Mouse (Mus musculus) adrenal gland, adult 18-20 months (tissue): ENCODE results near the gene Tspan7. TPM values are rescaled to one million over a fixed set of nuclear protein-coding genes. Genes with fewer than 3 reads are reported as not detected.

Experiments used
- DNase-seq, 2 experiments: peaks; one replicate each; pipeline ENCODE4 v3.0.0; 2021 to 2022; ENCODE audit warnings: low spot score in 2 of 2
- total RNA-seq, 2 experiments: library from RNA; stranded (reverse); gene quantifications; 1 replicate in 1 of 2; 2 replicates in 1 of 2; pipeline ENCODE4 v1.2.3; 2021

The Tspan7 gene
- total RNA-seq, 2 experiments from 2014 or later = 83.2 to 86.3 TPM

GRCm38 (mm10) chrX:10539482-10540166 lies 54.7 kb downstream of the Tspan7 start:
- no peak for DNase-seq

DNA sequence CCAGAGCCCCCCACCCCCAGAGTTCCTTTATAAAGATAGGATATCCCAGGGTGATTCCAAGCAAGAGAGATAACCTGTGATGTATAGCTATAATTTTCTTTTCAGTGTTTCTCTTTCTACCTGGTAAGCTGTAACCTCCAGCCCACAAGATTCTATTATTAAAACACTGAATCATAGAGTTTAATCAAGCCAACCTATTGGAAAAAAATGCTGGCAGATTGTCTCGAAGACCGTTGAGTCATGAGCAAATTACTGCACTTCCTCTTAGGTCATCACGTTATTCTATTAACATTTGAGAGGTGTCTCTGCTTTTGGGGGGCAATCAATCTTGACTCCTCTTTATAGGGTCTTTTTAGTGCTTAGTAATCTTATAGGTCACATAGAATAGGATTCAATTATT lies 61.9 kb downstream of the Tspan7 start:
- no peak for DNase-seq

- DNase-seq = no peak
Measured at GRCm38 (mm10) chrX:10549708-10550107, 64.8 kb downstream of the Tspan7 start.

DNA sequence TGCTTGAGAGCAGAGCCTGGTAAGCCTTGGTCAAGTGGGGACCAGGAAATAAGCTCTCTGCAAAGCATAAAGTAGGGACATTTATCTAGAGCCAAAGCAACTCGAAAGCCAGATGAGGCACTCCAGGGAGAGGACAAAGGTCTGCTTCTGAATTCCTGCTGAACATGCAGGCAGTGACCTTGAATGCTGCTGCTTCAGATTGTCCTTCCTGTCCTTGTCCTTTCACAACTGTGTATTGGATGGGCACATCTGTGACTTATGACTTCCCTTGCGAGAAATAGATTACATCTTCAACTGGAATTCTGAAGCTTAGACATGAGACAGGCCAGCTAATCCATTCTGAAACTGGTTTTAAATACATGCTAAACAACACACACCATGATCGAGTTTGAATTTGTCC lies 71.9 kb downstream of the Tspan7 start:
- DNase-seq = no peak

DNA sequence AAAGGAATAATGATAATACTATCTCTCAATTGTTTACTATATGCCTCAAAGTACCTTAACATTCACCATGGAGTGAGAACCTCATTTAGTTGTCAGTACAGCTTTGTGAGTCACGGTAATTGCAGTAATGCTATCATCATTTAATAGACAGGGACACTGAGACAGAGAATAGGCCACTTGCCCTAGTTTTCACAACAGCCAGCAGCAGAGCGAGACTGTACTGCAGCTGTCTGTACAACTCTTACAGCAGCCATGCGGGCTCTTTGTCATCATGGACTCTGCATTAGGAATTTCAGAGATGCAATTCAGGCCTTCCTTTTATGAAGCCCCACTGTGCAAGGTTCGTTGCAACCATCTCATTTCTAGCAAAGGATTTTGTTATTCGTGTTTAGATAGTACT lies 72.6 kb downstream of the Tspan7 start:
- no peak for DNase-seq

DNA sequence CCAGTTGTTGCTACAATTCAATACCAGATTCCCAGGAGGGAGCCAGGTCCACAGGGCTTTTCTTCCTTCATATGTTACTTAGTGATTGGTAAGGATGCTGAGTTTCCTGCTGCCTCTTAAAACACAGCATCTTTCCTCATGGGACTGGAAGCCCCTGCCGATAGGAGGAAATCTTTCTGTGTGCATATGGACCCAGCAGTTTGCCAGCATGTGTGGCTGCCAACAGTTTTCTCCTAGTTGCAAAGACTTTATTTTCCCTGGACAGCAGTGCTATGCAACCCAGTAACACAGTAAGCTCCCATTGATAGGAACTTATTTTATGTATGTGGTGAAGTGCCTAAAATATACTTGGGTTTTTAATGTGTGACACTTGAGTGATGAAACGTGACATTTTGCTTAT lies 73.7 kb downstream of the Tspan7 start:
- no peak for DNase-seq

DNA sequence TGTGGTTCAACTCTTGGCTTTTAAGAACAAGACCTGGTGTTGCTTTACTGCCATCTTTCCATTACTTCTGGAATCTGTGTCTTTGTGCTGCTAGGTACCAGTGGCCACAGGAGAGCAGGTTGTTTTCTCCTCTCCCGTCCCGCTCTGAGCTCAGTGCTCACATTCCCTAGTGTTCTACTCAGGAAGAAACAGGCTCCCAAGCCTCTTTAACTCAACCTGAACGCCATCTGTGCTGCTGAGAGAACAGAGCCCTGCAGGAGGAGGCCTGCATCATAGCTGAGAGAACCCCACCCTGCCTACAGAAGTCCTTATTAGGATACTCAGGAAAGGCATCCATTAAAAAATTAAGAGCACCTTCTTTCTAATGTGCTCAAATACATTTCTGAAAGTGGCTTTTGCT lies 80.9 kb downstream of the Tspan7 start:
- no peak for DNase-seq

DNA sequence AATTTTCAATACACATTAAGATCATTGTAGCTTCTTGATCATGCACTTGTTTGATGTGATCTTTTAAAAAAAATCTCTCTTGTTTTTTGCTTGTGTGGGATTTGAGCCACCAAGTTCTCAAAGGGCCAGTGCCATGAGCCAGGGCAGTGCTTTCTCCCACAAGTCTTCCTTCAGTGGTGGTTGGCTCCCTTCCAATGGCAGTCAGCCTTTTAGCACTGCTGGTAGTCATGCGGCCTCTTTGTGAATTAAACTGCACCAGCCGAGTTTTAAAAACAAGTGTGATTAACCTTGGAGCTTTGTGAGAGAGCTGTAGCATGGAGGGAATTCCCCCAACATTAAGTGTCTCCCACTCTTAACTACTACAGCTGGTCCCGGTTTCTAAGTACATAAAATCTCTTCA lies 89.6 kb downstream of the Tspan7 start:
- DNase-seq = no peak

- DNase-seq = no peak
Measured at GRCm38 (mm10) chrX:10575406-10575805, 90.4 kb downstream of the Tspan7 start.

DNA sequence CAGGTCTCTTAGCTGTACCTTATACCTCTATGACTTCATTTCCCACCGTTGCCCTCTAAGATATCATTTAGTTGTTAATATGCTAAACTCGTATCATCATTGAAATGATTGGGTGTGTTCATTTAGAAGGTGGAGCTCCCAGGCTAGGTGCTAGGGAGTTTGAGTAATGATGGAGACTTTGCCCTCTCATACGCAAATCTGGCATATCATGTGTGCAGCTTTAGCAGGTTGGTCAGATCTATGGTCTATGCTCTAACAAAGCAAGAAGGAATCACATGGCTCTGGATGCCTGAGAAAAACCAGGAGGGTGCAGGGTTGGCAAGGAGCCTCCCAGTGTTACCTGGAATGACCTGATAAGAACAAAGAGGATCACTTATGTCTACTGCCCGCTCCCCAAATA lies 91.4 kb downstream of the Tspan7 start:
- DNase-seq = no peak

- no peak for DNase-seq
Measured at GRCm38 (mm10) chrX:10577356-10577755, 92.4 kb downstream of the Tspan7 start.

DNA sequence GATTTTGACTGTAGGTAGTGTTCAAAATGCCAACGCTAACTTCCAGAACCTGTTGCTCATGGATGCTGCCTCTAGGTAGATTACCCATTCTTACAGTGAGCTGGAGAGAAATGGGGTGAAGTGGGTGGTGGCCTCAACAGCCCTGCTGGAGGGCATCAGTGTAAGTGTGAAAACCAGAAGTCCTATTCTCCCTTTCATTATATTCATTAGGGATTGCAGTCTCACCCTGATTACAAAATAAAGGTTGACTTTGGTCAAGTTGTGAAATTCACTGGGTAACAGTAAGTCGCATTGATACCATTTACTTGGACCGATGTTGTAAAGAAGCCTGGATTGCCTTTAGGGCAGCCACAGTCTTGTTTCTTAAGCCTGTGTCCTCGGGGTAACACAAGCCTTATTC lies 97.8 kb downstream of the Tspan7 start:
- no peak for DNase-seq

DNA sequence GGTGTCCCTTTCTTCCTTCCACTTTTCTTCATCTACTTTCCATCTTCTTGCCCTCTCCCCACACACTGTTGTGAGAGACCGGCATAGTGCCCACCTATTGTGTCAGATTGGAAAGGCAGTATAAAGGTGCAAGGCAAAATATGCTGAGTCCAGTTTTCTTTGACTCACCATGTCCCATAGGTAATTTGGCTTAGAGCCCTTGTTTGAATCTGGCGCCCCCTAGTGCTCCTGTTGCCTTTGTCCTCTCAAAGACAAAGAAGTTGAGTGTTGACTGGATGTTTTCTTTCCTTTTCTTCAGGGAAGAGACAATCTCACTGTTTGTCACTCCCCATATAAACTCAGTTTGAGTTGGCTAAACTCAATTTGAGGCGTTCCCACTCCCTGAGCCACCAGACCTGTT lies 107.3 kb downstream of the Tspan7 start:
- peak; percentile 36 to 40 for DNase-seq

DNA sequence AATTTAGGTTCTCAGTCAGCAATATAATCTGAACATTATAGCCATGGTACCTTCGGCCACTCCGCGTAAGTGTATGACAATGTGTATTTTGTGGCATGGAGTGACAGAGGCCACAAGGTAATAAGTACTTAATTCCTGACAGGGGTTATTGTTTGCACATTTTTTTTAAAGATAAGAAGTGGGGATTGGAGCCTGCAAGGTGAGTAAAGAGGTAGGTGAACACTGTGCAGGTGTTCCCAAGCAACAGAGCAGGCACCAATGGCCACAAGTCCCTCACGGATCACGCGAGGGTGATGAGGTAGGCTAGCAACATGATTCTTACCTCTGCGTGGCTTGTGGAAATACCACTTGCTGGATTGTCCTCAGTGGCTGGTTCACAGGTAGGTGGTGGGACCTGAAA lies 108.6 kb downstream of the Tspan7 start:
- DNase-seq = no peak

- DNase-seq = peak in 1 of 2 experiments; percentile 3
Measured at GRCm38 (mm10) chrX:10617119-10617518, 132.2 kb downstream of the Tspan7 start.

GRCm38 (mm10) chrX:10641062-10641461 lies 156.1 kb downstream of the Tspan7 start:
- DNase-seq = no peak

Other genes starting within 250 kb of the Tspan7 start
- gene Otc, start 232.9 kb upstream of the Tspan7 start, total RNA-seq = not detected
- 10 to 100 TPM; 67.7 to 82.5 TPM for gene Mid1ip1, start 229.9 kb downstream of the Tspan7 start, total RNA-seq